Mouse (Mus musculus) cerebellum, adult 2 months (tissue): ENCODE data around the gene Gabrg2.

Experiments
- CTCF ChIP-seq: fragments of 200-500 bp; IDR thresholded peaks from 2 replicates; pipeline ENCODE4 v1.5.1; 2011; ENCODE audit warnings: low read depth, mild to moderate bottlenecking, control low read depth, low read length, moderate library complexity, borderline replicate concordance; ENCODE audit not compliant: insufficient read depth
- POLR2A ChIP-seq: fragments of 200-500 bp; IDR thresholded peaks from 2 replicates; pipeline ENCODE4 v1.6.1; 2011; ENCODE audit warnings: low read length, control low read depth, borderline replicate concordance; ENCODE audit not compliant: insufficient read depth

GRCm38 (mm10) chr11:41937979-41938378 is 62.7 kb downstream of the Gabrg2 start:
- TF ChIP-seq POLR2A (no peak), CTCF (no peak)
